Mouse (Mus musculus) cerebellum, adult (tissue): ENCODE measurements around the gene Olfr706.
"Not testable (repeated sequence)": the region's sequence is repeated elsewhere in the genome, so short reads cannot be mapped to it uniquely, and the experiment has no call there.

Experiments used
- ATAC-seq: cut with Nextera tagmentation; 2 replicates; pipeline ENCODE4 v1.9.2; 2017; ENCODE audit warnings: mild to moderate bottlenecking, moderate library complexity, mixed read lengths; ENCODE audit not compliant: insufficient number of reproducible peaks, low FRiP score, low TSS enrichment

Gene Olfr706

DNA sequence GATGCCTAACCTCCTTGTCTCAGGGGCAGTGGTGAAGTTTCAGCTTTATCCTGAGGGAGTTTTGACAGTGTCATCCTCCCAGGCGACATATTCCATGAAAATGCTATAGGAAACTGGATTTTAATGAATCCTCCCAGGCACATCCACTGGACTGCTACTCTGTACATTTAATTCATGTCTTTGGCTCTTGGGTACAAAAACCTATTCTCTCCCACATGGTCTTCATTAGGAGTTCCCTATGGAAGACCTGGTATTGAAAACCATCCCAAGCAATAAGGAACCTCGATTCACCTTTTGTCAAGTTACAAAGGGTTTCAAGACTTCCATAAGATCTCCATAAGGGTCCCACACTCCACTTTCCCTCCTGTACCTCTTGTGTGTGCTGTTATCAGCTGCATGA, at the start of gene Olfr706:
Gene Olfr706 (minus strand): TSS at position 101 of the 400 bp plus-strand sequence.
- no peak for ATAC-seq

DNA sequence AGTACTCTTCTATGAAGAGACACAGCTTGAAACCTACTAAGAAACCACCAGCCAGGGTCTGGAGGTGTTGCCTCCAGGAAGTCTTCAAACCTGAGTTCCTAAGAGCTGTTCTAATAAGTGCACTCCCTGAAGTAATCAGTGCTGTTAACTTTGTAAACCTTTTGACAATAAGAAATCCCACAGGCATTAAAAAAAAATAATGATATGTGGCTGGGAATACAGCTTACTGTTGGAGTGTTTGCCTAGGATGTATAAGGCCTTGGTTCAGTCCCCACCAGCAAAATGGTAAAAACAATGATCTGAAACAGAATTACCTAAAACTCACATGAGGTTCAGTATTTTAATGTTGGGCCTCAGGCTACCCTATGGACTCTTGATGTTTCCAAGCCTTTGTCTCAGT, 44.2 kb upstream of the Olfr706 start, which contains the start of gene Olfr709-ps1:
Gene Olfr709-ps1 (minus strand): TSS at position 101 of the 400 bp plus-strand sequence.
- no peak for ATAC-seq

DNA sequence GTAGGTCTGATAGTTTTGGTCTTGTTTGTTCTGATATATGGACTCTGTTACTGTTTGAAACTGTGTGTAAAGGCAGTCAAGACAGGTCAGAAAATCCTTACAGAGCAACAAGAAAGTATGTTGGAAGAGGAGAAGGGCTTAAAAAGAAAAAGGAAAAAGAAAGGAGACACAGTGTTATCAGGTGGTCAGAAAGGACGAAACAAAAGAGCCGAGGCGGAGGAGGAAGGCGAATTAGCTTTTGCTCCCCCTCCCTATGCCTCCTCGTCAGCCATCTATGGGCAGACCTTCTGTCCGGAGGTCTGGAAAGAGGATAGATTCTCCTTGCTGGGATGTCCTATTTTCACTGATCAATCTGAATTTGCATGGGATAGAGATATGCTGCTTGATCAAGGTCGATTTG, 33.0 kb upstream of the Olfr706 start:
- ATAC-seq = not testable (repeated sequence)

DNA sequence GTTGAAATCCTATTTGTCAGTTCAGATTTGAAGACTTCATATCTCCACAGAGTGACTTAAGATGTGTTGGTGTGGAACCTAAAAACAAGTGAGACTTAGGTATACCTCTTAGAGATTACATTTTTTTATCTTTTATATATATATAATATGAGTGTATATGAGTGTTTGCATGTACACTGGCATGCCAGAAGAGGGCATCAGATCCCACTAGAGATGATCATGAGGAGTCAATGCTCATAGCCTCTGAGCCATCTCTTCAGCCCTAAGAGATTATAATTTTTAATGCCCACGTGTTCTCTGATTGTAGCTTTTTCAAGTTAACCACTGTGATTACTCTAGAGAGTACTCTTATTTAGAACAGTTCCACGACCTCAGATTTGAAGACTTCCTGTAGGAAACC, 19.7 kb upstream of the Olfr706 start, which contains the start of gene Olfr1532-ps1:
Gene Olfr1532-ps1 (plus strand): TSS at position 326 of the 400 bp plus-strand sequence.
- ATAC-seq = no peak

DNA sequence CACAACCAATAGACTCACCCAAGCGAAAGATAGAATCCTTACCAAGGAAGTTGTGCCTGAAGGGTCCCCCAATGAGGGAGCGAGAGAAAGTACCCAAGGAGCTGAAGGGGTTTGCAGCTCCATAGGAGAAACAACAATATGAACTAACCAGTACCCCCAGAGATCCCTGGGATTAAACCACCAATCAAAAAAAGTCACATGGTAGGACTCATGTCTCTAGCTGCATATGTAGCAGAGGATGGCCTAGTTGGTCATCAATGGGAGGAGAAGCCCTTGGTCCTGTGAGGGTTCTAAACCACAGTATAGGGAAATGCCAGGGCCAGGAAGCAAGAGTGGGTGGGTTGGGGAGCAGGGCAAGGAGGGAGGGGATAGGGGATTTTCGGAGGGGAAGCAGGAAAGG, 13.2 kb upstream of the Olfr706 start, which contains the start of gene Olfr707:
Gene Olfr707 (minus strand): TSS at position 101 of the 400 bp plus-strand sequence.
- ATAC-seq = not testable (repeated sequence)

- ATAC-seq = no peak
Measured at GRCm38 (mm10) chr7:106876791-106877190, 11.2 kb downstream of the Olfr706 start, which contains the start of gene Olfr705. Gene Olfr705, minus strand, starts transcription at chr7:106876891.

- ATAC-seq = no peak
Measured at GRCm38 (mm10) chr7:106862885-106863284, 25.1 kb downstream of the Olfr706 start, which contains the start of gene Olfr704. Gene Olfr704, plus strand, starts transcription at chr7:106863185.

- ATAC-seq = no peak
Measured at GRCm38 (mm10) chr7:106843060-106843459, 44.9 kb downstream of the Olfr706 start, which contains the start of gene Olfr703. Gene Olfr703, plus strand, starts transcription at chr7:106843360.

DNA sequence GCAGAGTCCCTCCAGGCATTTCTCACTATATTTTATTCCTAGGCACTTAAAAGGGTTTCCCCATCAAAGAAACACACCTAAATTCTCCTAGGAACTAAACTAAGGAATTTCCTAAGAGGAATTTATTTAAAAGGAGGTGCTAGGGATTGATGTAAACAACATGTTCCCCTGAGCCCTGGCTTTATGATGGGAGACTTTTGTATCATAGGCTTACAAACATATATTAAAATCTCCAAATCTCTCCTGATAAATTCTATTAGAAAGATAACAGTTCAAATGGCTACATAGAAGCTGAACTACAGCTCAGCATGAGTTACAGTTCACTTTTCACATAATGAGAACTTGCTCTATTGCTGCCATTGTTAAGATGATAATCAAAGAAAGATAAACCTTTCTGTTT, 54.2 kb downstream of the Olfr706 start, which contains the start of gene Olfr702:
Gene Olfr702 (minus strand): TSS at position 101 of the 400 bp plus-strand sequence.
- ATAC-seq = no peak
